Mouse (Mus musculus) c-Kit-positive CD71-positive TER-119-positive erythroid progenitor cells, embryonic 14.5 days (primary cell): Measurements from ENCODE around the gene Troap.

Source experiments
- DNase-seq: peaks from one replicate; pipeline ENCODE4 v3.0.0-alpha.2; 2013; ENCODE audit warnings: low spot score

Troap gene

GRCm38 (mm10) chr15:99085997-99086396, 11.6 kb downstream of the Troap start:
- DNase-seq, result no peak

GRCm38 (mm10) chr15:99087253-99088075, 13.1 kb downstream of the Troap start, which contains the start of gene C1ql4:
TSS of gene C1ql4 (minus strand) at chr15:99087817.
- no peak for DNase-seq

- DNase-seq, result peak; percentile 49
Measured at GRCm38 (mm10) chr15:99088292-99088691, 13.9 kb downstream of the Troap start.

GRCm38 (mm10) chr15:99089069-99089468, 14.7 kb downstream of the Troap start:
- no peak for DNase-seq

GRCm38 (mm10) chr15:99092870-99093269, 18.5 kb downstream of the Troap start, which contains the start of gene Dnajc22:
TSS of gene Dnajc22 (plus strand) at chr15:99093170.
- no peak for DNase-seq

GRCm38 (mm10) chr15:99093291-99094258, 19.2 kb downstream of the Troap start:
- no peak for DNase-seq

- no peak for DNase-seq
Measured at GRCm38 (mm10) chr15:99094631-99095270, 20.4 kb downstream of the Troap start.

GRCm38 (mm10) chr15:99095356-99095755, 21.0 kb downstream of the Troap start:
- no peak for DNase-seq

GRCm38 (mm10) chr15:99096061-99096793, 21.9 kb downstream of the Troap start:
- DNase-seq, result no peak

- DNase-seq, result no peak
Measured at GRCm38 (mm10) chr15:99096831-99097500, 22.6 kb downstream of the Troap start.

- no peak for DNase-seq
Measured at GRCm38 (mm10) chr15:99097840-99098492, 23.6 kb downstream of the Troap start.

- DNase-seq, result no peak
Measured at GRCm38 (mm10) chr15:99098493-99098861, 24.1 kb downstream of the Troap start.

- no peak for DNase-seq
Measured at GRCm38 (mm10) chr15:99099139-99099556, 24.8 kb downstream of the Troap start.

- no peak for DNase-seq
Measured at GRCm38 (mm10) chr15:99099984-99100383, 25.6 kb downstream of the Troap start.

- no peak for DNase-seq
Measured at GRCm38 (mm10) chr15:99105238-99105637, 30.9 kb downstream of the Troap start.

GRCm38 (mm10) chr15:99107866-99108265, 33.5 kb downstream of the Troap start:
- no peak for DNase-seq

GRCm38 (mm10) chr15:99111139-99111538, 36.8 kb downstream of the Troap start:
- DNase-seq, result no peak

GRCm38 (mm10) chr15:99111809-99112208, 37.4 kb downstream of the Troap start:
- no peak for DNase-seq

GRCm38 (mm10) chr15:99112843-99113395, 38.5 kb downstream of the Troap start:
- DNase-seq, result no peak

- peak; percentile 35 for DNase-seq
Measured at GRCm38 (mm10) chr15:99113396-99113975, 39.1 kb downstream of the Troap start.
